Mouse (Mus musculus): ENCODE data around the gene Pstpip1. TPM values are rescaled to one million over a fixed set of nuclear protein-coding genes. Genes with fewer than 3 reads are reported as not detected.
A peak's percentile ranks its signal among the peaks of the same experiment; 100 is the strongest.

The Pstpip1 gene
- polyA plus RNA-seq, 1 experiment = 196 TPM

DNA sequence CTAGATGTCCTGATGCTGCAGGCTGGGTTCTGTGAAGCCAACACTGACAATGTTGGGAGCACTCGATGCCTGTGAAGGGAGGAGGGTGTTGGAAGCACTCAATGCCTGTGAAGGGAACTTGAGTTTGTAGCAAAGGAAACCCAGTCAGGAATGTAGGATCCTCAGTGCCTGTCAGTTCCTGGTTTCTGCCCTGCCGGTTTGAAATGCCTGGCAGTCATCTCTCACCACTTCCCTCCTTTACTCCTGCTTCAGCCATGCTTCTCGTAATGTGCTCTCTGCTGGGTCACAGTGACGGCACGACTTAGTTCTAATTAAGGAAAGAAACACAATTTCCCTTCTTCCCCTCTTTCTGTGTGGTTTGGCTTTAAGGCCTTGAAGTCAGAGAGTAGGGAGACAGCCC lies 10.2 kb upstream of the Pstpip1 start:
- WGBS = 55% methylated on average over 5 of the region's 5 CpGs
- H3K27ac ChIP-seq (ENCODE audit: control insufficient read depth, insufficient read depth, low read length) = no peak overlapping the region
- TF ChIP-seq POLR2A (IDR thresholded peaks at IDR 0.05; ENCODE audit: control insufficient read depth, extremely low read depth, insufficient read depth, low read length, poor library complexity) (no peak), CTCF (IDR thresholded peaks at IDR 0.05; ENCODE audit: borderline replicate concordance, control insufficient read depth, extremely low read depth, insufficient read depth, low read length, poor library complexity) (no peak)
- no peaks in the 10 kb centered on the region for H3K27me3 ChIP-seq (ENCODE audit: control insufficient read depth, insufficient read depth, low read length)
- DNase-seq = no peak
- peaks cover 27% of the 10 kb centered on the region for H3K4me1 ChIP-seq (replicated peaks; ENCODE audit: control insufficient read depth, insufficient read depth, low read length)
- no peak overlapping the region for H3K4me3 ChIP-seq (ENCODE audit: control insufficient read depth, insufficient read depth, low read length)
- no peaks in the 10 kb centered on the region for H3K36me3 ChIP-seq (ENCODE audit: control insufficient read depth, insufficient read depth, low read length)

DNA sequence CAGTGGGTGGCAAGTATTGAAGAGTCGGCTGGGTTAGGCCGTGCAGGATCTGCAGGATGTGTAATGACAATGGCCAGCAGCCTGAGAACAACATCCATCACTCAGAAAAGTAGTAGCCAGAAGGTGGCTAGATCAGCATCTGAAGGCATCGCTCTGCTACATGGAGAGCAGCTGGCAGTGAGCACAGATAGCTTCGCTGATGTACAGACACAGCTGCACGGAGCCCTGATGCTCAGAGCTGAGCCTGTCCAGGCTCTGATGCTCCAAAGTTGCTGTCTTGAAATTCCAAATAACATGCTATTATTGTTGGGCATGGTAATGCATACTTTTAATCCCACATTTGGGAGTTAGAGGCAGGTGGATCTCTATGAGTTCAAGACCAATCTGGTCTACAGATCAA lies 3.2 kb upstream of the Pstpip1 start:
- TF ChIP-seq POLR2A (IDR thresholded peaks at IDR 0.05; ENCODE audit: control insufficient read depth, extremely low read depth, insufficient read depth, low read length, poor library complexity) (no peak), CTCF (IDR thresholded peaks at IDR 0.05; ENCODE audit: borderline replicate concordance, control insufficient read depth, extremely low read depth, insufficient read depth, low read length, poor library complexity) (no peak)
- 98% methylated on average over 5 of the region's 5 CpGs for whole genome bisulfite sequencing

DNA sequence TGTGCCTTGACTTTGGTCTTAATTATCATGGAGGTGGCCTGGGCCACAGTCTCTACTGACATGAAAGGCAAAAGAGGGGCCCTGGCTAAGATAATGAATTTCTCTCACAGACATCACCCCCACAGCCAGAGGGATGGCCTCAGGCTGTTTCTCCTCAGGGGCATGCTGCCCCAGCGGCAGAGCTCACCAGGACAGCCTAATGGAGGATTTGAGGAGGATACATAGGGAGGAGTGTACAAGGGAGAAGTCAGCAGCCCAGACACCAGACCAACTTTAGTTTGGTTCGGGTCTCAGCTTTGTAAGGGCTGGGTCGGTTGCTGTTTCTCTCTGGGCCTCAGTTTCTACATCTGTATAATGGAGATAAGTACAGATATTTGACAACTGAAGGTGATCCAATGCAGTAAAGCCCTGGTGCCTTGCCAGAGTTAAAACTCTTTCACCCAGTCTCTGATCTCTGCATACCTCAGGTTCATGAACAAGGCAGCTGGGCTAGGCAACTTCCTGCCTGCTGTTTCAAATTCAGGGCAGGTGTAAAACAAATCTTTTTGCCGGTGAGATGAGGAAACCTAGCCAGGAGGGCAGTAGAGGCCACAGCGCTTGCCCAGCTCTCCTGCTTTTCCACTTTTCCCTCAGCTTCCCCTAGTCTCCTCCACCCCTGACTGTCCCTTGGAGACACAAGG lies 924 bp downstream of the Pstpip1 start:
- peak; percentile 55 for DNase-seq
- H3K36me3 ChIP-seq (ENCODE audit: control insufficient read depth, insufficient read depth, low read length) = peaks cover 3% of the 10 kb centered on the region; the same call in 1 of the 2 replicates
- no peaks in the 10 kb centered on the region for H3K27me3 ChIP-seq (ENCODE audit: control insufficient read depth, insufficient read depth, low read length)
- peaks cover 44% of the 10 kb centered on the region for H3K4me1 ChIP-seq (replicated peaks; ENCODE audit: control insufficient read depth, insufficient read depth, low read length)
- peak overlapping the region; percentile 95 for H3K27ac ChIP-seq (ENCODE audit: control insufficient read depth, insufficient read depth, low read length)
- WGBS = 4% methylated on average over 5 of the region's 5 CpGs
- no peak for TF ChIP-seq POLR2A (IDR thresholded peaks at IDR 0.05; ENCODE audit: control insufficient read depth, extremely low read depth, insufficient read depth, low read length, poor library complexity)
- TF ChIP-seq CTCF (IDR thresholded peaks at IDR 0.05; ENCODE audit: borderline replicate concordance, control insufficient read depth, extremely low read depth, insufficient read depth, low read length, poor library complexity) = no peak
- peak overlapping the region; percentile 93 for H3K4me3 ChIP-seq (ENCODE audit: control insufficient read depth, insufficient read depth, low read length)

More for the DNA sequence above, 3.2 kb upstream of the Pstpip1 start:
- Histone ChIP-seq H3K4me1 (replicated peaks; ENCODE audit: control insufficient read depth, insufficient read depth, low read length) (peaks cover 18% of the 10 kb centered on the region), H3K4me3 (ENCODE audit: control insufficient read depth, insufficient read depth, low read length) (no peak overlapping the region), H3K36me3 (ENCODE audit: control insufficient read depth, insufficient read depth, low read length) (no peaks in the 10 kb centered on the region), H3K27me3 (ENCODE audit: control insufficient read depth, insufficient read depth, low read length) (no peaks in the 10 kb centered on the region), H3K27ac (ENCODE audit: control insufficient read depth, insufficient read depth, low read length) (no peak overlapping the region)
- DNase-seq = no peak

DNA sequence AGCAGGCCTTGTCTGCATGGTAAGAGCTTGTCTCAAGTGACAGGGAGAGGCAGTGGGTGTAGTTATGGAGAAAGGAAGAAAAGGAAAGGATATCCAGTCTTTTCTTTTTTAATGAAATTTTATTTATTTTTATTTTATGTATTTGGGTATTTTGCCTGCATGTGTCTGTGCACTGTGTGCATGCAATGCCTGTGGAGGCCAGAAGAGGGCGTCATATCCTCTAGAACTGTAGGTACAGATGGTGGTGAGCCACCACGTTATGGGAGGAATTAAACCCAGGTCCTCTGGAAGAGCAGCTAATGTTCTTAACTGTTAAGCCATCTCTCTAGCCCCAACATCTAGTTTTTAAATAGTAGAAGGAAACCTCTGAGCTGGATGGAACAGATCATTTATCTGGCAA lies 2.3 kb downstream of the Pstpip1 start:
- no peaks in the 10 kb centered on the region for H3K27me3 ChIP-seq (ENCODE audit: control insufficient read depth, insufficient read depth, low read length)
- peaks cover 11% of the 10 kb centered on the region; the same call in 1 of the 2 replicates for H3K36me3 ChIP-seq (ENCODE audit: control insufficient read depth, insufficient read depth, low read length)
- no peak overlapping the region for H3K4me3 ChIP-seq (ENCODE audit: control insufficient read depth, insufficient read depth, low read length)
- DNase-seq = peak; percentile 50
- H3K4me1 ChIP-seq (replicated peaks; ENCODE audit: control insufficient read depth, insufficient read depth, low read length) = peaks cover 47% of the 10 kb centered on the region
- H3K27ac ChIP-seq (ENCODE audit: control insufficient read depth, insufficient read depth, low read length) = peak overlapping the region; percentile 95; the same call in 1 of the 2 replicates
- WGBS = 49% methylated on average over 2 of the region's 2 CpGs
- TF ChIP-seq CTCF (IDR thresholded peaks at IDR 0.05; ENCODE audit: borderline replicate concordance, control insufficient read depth, extremely low read depth, insufficient read depth, low read length, poor library complexity) = no peak
- no peak for TF ChIP-seq POLR2A (IDR thresholded peaks at IDR 0.05; ENCODE audit: control insufficient read depth, extremely low read depth, insufficient read depth, low read length, poor library complexity)

DNA sequence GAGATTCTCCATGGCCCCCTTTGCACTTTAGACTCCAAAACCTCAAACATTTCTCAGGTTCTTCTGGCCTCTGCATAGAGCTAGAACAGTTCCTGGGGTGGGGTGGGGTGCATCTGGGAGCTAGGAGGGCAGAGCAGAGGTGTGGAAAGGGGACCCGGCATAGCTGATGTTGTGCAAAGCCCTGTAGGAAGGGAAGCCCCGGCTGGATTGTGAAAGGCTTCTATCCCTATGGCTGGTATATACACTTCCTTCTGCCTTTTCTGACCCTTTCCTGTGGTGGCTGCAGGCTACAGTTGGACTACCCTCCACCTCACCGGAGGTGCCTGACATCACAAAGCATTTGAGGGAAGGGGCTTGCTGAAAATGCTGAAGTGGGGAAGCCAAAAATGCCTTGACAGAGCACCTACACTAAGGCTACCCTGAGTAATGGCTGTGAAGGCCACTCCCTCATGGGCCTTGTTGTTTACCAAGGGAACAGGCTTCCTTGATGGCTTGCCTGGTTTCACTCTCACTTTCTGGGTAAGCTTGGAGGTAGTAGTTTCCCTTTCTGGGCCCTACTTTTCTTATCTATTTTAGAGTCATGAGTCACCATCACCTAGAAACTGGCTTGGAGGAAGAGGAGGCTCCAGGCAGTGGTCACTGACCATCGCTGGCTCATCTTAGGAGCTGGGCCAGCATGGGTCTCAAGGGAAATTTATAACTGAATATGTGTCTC lies 8.0 kb downstream of the Pstpip1 start:
- no peak for DNase-seq
- Histone ChIP-seq H3K27me3 (ENCODE audit: control insufficient read depth, insufficient read depth, low read length) (no peaks in the 10 kb centered on the region), H3K36me3 (ENCODE audit: control insufficient read depth, insufficient read depth, low read length) (peaks cover 17% of the 10 kb centered on the region), H3K4me3 (ENCODE audit: control insufficient read depth, insufficient read depth, low read length) (no peak overlapping the region), H3K4me1 (replicated peaks; ENCODE audit: control insufficient read depth, insufficient read depth, low read length) (peaks cover 38% of the 10 kb centered on the region), H3K27ac (ENCODE audit: control insufficient read depth, insufficient read depth, low read length) (no peak overlapping the region)
- TF ChIP-seq CTCF (IDR thresholded peaks at IDR 0.05; ENCODE audit: borderline replicate concordance, control insufficient read depth, extremely low read depth, insufficient read depth, low read length, poor library complexity) (no peak), POLR2A (IDR thresholded peaks at IDR 0.05; ENCODE audit: control insufficient read depth, extremely low read depth, insufficient read depth, low read length, poor library complexity) (no peak)
- 46% methylated on average over 4 of the region's 4 CpGs for WGBS

DNA sequence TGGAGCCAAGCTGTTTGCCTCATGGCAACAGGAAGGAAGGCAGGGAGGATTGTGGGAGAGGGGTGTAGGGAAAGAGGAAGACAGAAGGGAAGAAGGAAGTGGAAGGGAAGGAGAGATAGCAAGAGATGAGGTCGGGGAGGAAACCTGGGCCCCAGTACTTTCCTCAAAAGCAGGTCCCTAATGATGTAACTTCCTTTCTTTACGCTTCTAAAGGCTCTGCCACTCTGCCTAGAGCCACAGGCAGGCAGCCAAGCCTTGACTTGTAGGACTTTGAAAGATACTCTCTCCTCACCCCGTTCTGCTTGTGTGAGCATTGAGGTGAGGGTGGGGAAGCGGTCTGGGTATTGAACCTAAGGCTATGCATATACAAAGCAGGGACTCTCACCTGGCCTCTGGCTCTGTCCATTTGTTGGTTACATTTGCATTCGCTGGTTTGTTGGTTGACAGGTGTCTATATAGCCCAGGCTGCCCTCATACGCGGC lies 10.3 kb downstream of the Pstpip1 start:
- Histone ChIP-seq H3K4me1 (replicated peaks; ENCODE audit: control insufficient read depth, insufficient read depth, low read length) (peaks cover 42% of the 10 kb centered on the region), H3K36me3 (ENCODE audit: control insufficient read depth, insufficient read depth, low read length) (peaks cover 17% of the 10 kb centered on the region), H3K27ac (ENCODE audit: control insufficient read depth, insufficient read depth, low read length) (no peak overlapping the region), H3K27me3 (ENCODE audit: control insufficient read depth, insufficient read depth, low read length) (no peaks in the 10 kb centered on the region), H3K4me3 (ENCODE audit: control insufficient read depth, insufficient read depth, low read length) (no peak overlapping the region)
- no peak for DNase-seq
- 47% methylated on average over 7 of the region's 7 CpGs for WGBS
- TF ChIP-seq POLR2A (IDR thresholded peaks at IDR 0.05; ENCODE audit: control insufficient read depth, extremely low read depth, insufficient read depth, low read length, poor library complexity) = no peak
- no peak for TF ChIP-seq CTCF (IDR thresholded peaks at IDR 0.05; ENCODE audit: borderline replicate concordance, control insufficient read depth, extremely low read depth, insufficient read depth, low read length, poor library complexity)

Measured in thymus, adult 2 months (tissue).